Mouse (Mus musculus) stomach, embryonic 15.5 days (tissue): ENCODE data around the gene Ntpcr. TPM values are rescaled to one million over a fixed set of nuclear protein-coding genes. Genes with fewer than 3 reads are reported as not detected.

Experiments
- ATAC-seq: fragments of 200-750 bp; cut with Nextera tagmentation; 2 replicates; pipeline ENCODE4 v1.8.0; 2017; ENCODE audit warnings: low read depth, moderate number of reproducible peaks, moderate TSS enrichment; ENCODE audit not compliant: insufficient read depth, low FRiP score
- H3K27ac ChIP-seq: fragments of 300-500 bp; sonication (generic); 2 replicates; pipeline ENCODE4 v1.5.1; 2015; ENCODE audit warnings: mild to moderate bottlenecking, inconsistent platforms
- H3K27me3 ChIP-seq: fragments of 300-500 bp; sonication (generic); replicated peaks from 2 replicates; pipeline ENCODE4 v1.6.1; 2015; ENCODE audit warnings: inconsistent platforms
- H3K36me3 ChIP-seq: fragments of 300-500 bp; sonication (generic); 2 replicates; pipeline ENCODE4 v1.6.1; 2015; ENCODE audit warnings: inconsistent platforms
- H3K4me1 ChIP-seq: fragments of 300-500 bp; sonication (generic); 2 replicates; pipeline ENCODE4 v1.6.1; 2015; ENCODE audit warnings: inconsistent platforms
- H3K4me2 ChIP-seq: fragments of 300-500 bp; sonication (generic); 2 replicates; pipeline ENCODE4 v1.6.1; 2015; ENCODE audit warnings: mild to moderate bottlenecking, inconsistent platforms
- H3K4me3 ChIP-seq: fragments of 300-500 bp; sonication (generic); replicated peaks from 2 replicates; pipeline ENCODE4 v1.5.1; 2015; ENCODE audit warnings: inconsistent platforms
- H3K9ac ChIP-seq: fragments of 300-500 bp; sonication (generic); 2 replicates; pipeline ENCODE4 v1.6.1; 2015; ENCODE audit warnings: inconsistent platforms
- H3K9me3 ChIP-seq: fragments of 300-500 bp; sonication (generic); 2 replicates; pipeline ENCODE4 v1.6.1; 2016; ENCODE audit warnings: inconsistent platforms
- WGBS: fragments of 180-500 bp; shearing (Covaris S2); methylation state at CpG from one replicate; pipeline ENCODE4 v1.1.7; 2015; 5-methylcytosine and 5-hydroxymethylcytosine counted together
- polyA plus RNA-seq: library from polyadenylated mRNA; unstranded; fragments of >200 nt; fragmentation: Nextera tagmentation; extraction: Ambion mirVana; gene quantifications from 2 replicates; pipeline ENCODE4 v1.2.1, GENCODE M21; 2015

The Ntpcr gene
- polyA plus RNA-seq, 1 experiment from 2014 or later: 29.7 TPM

DNA sequence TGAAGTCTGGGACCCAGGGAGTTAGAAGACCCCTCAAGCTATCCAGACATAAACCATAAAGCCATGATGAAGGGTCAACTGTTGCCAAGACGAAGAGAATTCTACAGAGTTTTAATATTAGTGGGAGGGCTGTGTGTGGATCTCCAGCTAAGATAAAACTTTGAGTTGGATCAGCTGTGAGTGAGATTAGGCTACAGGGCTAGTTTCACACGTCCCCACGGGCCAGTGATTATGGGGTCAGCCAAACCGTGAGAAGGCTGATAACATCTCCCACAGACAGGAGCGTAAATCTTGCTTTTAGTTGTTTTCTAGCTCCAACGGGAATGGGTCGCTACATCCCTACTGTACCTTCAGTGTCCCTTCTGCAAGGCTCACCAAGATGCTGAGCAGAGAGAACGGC lies 49.9 kb downstream of the Ntpcr start:
- no peaks in the 10 kb centered on the region for H3K4me1 ChIP-seq
- no peak overlapping the region for H3K4me3 ChIP-seq
- H3K36me3 ChIP-seq: no peaks in the 10 kb centered on the region
- no peaks in the 10 kb centered on the region for H3K9me3 ChIP-seq
- no peak overlapping the region for H3K9ac ChIP-seq
- H3K4me2 ChIP-seq: no peak overlapping the region
- 51% methylated on average over 8 of the region's 8 CpGs for WGBS
- H3K27ac ChIP-seq: no peak overlapping the region
- no peaks in the 10 kb centered on the region for H3K27me3 ChIP-seq
- ATAC-seq: no peak

- 61% methylated on average over 3 of the region's 3 CpGs for WGBS
- no peak for ATAC-seq
- Histone ChIP-seq H3K4me2 (no peak overlapping the region), H3K4me3 (no peak overlapping the region), H3K9me3 (no peaks in the 10 kb centered on the region), H3K36me3 (no peaks in the 10 kb centered on the region), H3K4me1 (no peaks in the 10 kb centered on the region), H3K27me3 (no peaks in the 10 kb centered on the region), H3K9ac (no peak overlapping the region), H3K27ac (no peak overlapping the region)
Measured at GRCm38 (mm10) chr8:125782161-125782560, 52.4 kb downstream of the Ntpcr start.

GRCm38 (mm10) chr8:125786886-125787285 lies 57.1 kb downstream of the Ntpcr start:
- Histone ChIP-seq H3K4me3 (no peak overlapping the region), H3K27ac (no peak overlapping the region), H3K36me3 (no peaks in the 10 kb centered on the region), H3K4me1 (no peaks in the 10 kb centered on the region), H3K9ac (no peak overlapping the region), H3K4me2 (no peak overlapping the region), H3K27me3 (no peaks in the 10 kb centered on the region), H3K9me3 (no peaks in the 10 kb centered on the region)
- 59% methylated on average over 7 of the region's 7 CpGs for WGBS
- ATAC-seq: no peak

DNA sequence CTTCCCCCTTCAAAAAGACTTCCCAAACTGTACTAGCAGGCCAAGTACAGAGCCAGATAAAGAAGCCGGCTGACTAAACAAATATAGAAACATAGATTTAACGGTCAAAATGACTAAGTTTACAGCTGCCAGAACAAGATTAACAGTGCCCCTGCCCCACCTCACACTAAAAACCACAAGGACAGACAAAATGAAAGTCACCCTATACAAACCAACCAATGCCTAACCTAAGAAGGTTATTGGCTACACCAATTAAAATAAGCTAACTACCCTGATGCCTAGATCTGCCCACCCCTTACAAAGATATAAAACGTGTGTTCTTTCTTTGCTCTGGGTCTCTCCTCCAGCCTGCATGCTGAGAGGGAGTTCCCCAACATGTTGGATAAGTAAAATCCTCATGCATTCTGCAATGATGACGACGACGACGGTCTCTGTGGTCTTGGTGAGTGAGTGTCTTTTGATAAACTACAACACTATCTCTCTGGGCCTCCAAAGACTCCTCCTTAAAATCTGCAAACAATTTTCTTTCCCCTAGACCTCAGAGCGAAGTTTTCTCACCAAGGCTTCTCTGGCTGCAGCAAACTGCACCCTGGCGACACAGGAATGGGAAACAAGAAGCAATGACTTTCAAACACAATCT lies 63.2 kb downstream of the Ntpcr start:
- Histone ChIP-seq H3K27me3 (no peaks in the 10 kb centered on the region), H3K27ac (no peak overlapping the region), H3K4me1 (no peaks in the 10 kb centered on the region), H3K4me3 (no peak overlapping the region), H3K9me3 (no peaks in the 10 kb centered on the region), H3K36me3 (no peaks in the 10 kb centered on the region), H3K9ac (no peak overlapping the region), H3K4me2 (no peak overlapping the region)
- ATAC-seq: no peak
- 57% methylated on average over 9 of the region's 9 CpGs for WGBS

- H3K4me1 ChIP-seq: no peaks in the 10 kb centered on the region
- no peaks in the 10 kb centered on the region for H3K27me3 ChIP-seq
- 57% methylated on average over 2 of the region's 2 CpGs for WGBS
- no peaks in the 10 kb centered on the region for H3K9me3 ChIP-seq
- H3K27ac ChIP-seq: no peak overlapping the region
- H3K4me2 ChIP-seq: no peak overlapping the region
- no peak for ATAC-seq
- no peak overlapping the region for H3K4me3 ChIP-seq
- no peak overlapping the region for H3K9ac ChIP-seq
- no peaks in the 10 kb centered on the region for H3K36me3 ChIP-seq
Measured at GRCm38 (mm10) chr8:125795341-125795740, 65.6 kb downstream of the Ntpcr start.

DNA sequence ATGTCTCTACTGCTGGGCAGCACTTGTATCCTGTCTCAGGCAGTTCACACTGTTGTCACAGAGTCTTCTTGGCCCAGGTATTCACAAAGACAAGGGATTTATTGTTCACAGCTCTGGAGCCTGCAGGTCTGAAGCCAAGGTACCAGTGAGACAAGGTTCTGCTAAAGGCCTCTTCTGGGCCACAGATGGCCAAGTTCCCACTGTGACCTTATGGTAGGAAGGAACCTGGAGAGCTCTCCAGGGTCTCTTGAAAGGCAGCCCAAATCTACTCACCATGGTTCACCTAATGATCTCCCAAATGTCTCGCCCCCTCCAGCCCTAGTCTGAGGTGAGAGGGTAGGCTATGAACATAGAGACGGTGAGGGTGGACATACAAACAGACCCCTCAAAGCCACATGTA lies 67.2 kb downstream of the Ntpcr start:
- no peaks in the 10 kb centered on the region for H3K36me3 ChIP-seq
- WGBS: 93% methylated on average over 2 of the region's 2 CpGs
- no peak overlapping the region for H3K27ac ChIP-seq
- ATAC-seq: no peak
- no peaks in the 10 kb centered on the region for H3K27me3 ChIP-seq
- no peak overlapping the region for H3K4me2 ChIP-seq
- no peak overlapping the region for H3K4me3 ChIP-seq
- H3K4me1 ChIP-seq: no peaks in the 10 kb centered on the region
- no peak overlapping the region for H3K9ac ChIP-seq
- H3K9me3 ChIP-seq: no peaks in the 10 kb centered on the region

Other genes with a start within 250 kb of the Ntpcr start
- 8.3 and 9.7 TPM in 2 replicates for gene Sipa1l2, start 160.2 kb upstream of the Ntpcr start, polyA plus RNA-seq
- gene Map10, start 60.1 kb upstream of the Ntpcr start, polyA plus RNA-seq: 5.4 and 5.7 TPM in 2 replicates
- gene Pcnx2, start 168.4 kb downstream of the Ntpcr start, polyA plus RNA-seq: 0.21 and 0.27 TPM in 2 replicates
- 1.7 and 2.3 TPM in 2 replicates for gene Map3k21, start 180.5 kb downstream of the Ntpcr start, polyA plus RNA-seq